Mouse (Mus musculus): ENCODE measurements around the gene Vps13c. TPM values are rescaled to one million over a fixed set of nuclear protein-coding genes. Genes with fewer than 3 reads are reported as not detected.

Vps13c gene
- polyA plus RNA-seq, 1 experiment from 2014 or later, result 6.5 TPM

DNA sequence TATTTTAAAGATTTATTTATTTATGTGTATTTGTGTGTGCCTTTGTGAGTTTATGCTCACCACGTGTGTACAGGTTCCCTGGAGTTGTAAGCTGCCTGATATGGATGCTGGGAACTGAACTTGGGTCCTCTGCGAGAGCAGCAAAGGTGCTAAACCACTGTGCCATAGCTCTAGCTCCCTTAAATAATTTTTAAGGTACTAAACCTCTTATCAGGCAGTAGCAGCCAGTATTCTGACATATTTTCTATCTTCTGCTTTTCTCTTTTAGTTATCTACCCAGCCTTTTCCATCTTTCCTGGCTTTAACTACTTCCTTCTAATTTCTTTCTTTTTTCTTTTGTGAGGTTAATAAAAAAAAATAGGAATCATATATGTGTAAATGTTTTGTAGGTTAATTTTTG lies 20.1 kb downstream of the Vps13c start:
- peak overlapping the region; percentile 77 for H3K27ac ChIP-seq
- 32% methylated on average over 2 of the region's 2 CpGs for WGBS (ENCODE audit: insufficient replicate concordance)

DNA sequence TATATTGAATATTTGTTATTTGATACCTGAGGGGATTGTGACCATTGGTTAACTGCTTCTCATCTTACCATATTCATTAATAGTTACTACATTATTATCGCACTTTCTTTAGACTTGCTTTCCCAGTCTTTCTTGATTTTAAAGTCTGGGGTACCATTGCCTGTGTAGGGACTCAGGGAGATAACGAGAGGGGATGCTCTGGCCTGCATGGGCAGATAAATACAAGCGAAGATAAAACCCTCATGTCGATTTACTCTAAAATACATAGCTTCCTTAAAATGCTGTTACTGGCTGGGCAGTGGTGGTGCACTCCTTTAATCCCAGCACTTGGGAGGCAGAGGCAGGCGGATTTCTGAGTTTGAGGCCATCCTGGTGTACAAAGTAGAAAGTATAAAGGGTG lies 23.1 kb downstream of the Vps13c start:
- H3K9ac ChIP-seq, result peak overlapping the region; percentile 8; the same call in 1 of the 2 replicates
- no peaks in the 10 kb centered on the region for H3K27me3 ChIP-seq
- peak; percentile 90 for ATAC-seq (ENCODE audit: low read depth)
- H3K36me3 ChIP-seq, result peaks cover 24% of the 10 kb centered on the region
- H3K27ac ChIP-seq, result peak overlapping the region; percentile 68; the same call in 1 of the 2 replicates
- WGBS (ENCODE audit: insufficient replicate concordance), result 22% methylated on average over 5 of the region's 5 CpGs
- H3K9me3 ChIP-seq (replicated peaks), result no peaks in the 10 kb centered on the region
- DNase-seq, result peak; percentile 53
- H3K4me3 ChIP-seq (replicated peaks), result no peak overlapping the region
- peak overlapping the region; percentile 37 for H3K4me2 ChIP-seq
- peaks cover 70% of the 10 kb centered on the region for H3K4me1 ChIP-seq (replicated peaks)

More for the DNA sequence above, 20.1 kb downstream of the Vps13c start:
- Histone ChIP-seq H3K9me3 (replicated peaks) (no peaks in the 10 kb centered on the region), H3K4me1 (replicated peaks) (peaks cover 49% of the 10 kb centered on the region), H3K9ac (peak overlapping the region; percentile 28; the same call in 1 of the 2 replicates), H3K27me3 (no peaks in the 10 kb centered on the region), H3K4me2 (peak overlapping the region; percentile 21; the same call in 1 of the 2 replicates), H3K36me3 (peaks cover 32% of the 10 kb centered on the region), H3K4me3 (replicated peaks) (no peak overlapping the region)
- ATAC-seq (ENCODE audit: low read depth) (peak; percentile 67), DNase-seq (no peak)

DNA sequence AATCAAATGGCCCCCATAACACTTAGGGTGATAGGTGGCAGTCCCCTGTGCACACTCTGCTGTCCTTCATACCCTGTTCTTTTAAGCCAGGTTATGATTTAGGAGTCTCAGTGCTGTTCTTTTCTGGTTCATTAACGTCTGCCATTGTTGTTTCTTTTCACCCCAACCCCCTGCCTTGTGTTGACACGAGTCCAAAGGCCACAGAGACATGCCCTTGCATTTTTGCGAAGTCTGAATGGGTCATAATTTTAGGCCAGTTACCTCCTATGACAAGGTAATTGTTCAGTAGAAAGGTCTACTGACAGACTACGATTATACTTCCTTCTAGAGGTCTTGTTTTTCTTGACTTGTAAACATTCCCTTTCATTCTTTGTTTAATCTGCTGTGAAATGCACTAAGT lies 23.8 kb downstream of the Vps13c start:
- H3K4me2 ChIP-seq, result no peak overlapping the region

DNA sequence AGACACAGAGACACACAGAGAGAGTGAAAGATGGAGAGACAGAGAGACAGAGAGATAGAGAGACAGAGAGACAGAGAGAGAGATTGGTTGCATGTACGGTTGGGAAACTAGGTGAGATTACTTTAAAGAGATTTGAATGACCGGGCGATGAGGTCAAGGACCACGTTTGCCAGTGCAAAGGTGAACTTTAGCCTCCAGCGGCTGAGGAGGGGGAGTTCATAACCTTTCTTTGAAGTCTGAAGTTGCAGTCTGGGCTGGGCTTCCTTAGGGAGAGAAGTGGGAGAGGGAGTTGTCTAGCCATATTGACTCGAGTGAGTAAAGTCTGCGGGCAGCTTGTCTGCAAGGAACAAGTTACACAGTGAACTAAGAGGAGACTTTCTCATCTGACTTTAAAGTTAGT lies 25.2 kb downstream of the Vps13c start:
- Histone ChIP-seq H3K36me3 (peaks cover 20% of the 10 kb centered on the region), H3K9me3 (replicated peaks) (no peaks in the 10 kb centered on the region), H3K4me1 (replicated peaks) (peaks cover 81% of the 10 kb centered on the region), H3K27ac (peak overlapping the region; percentile 76), H3K4me2 (no peak overlapping the region), H3K9ac (peak overlapping the region; percentile 11; the same call in 1 of the 2 replicates), H3K4me3 (replicated peaks) (no peak overlapping the region), H3K27me3 (no peaks in the 10 kb centered on the region)
- no peak for DNase-seq
- ATAC-seq (ENCODE audit: low read depth), result no peak
- WGBS (ENCODE audit: insufficient replicate concordance), result 72% methylated on average over 7 of the region's 7 CpGs

More for the DNA sequence above, 23.8 kb downstream of the Vps13c start:
- H3K27me3 ChIP-seq, result no peaks in the 10 kb centered on the region
- H3K9ac ChIP-seq, result 0 out of 2 replicates have a peak overlapping the region, but pooled peaks have one; percentile 2
- ATAC-seq (ENCODE audit: low read depth) (no peak), DNase-seq (no peak)
- peaks cover 74% of the 10 kb centered on the region for H3K4me1 ChIP-seq (replicated peaks)
- H3K9me3 ChIP-seq (replicated peaks), result no peaks in the 10 kb centered on the region
- no peak overlapping the region for H3K4me3 ChIP-seq (replicated peaks)
- H3K27ac ChIP-seq, result peak overlapping the region; percentile 56
- peaks cover 20% of the 10 kb centered on the region for H3K36me3 ChIP-seq
- 60% methylated on average over 4 of the region's 4 CpGs for WGBS (ENCODE audit: insufficient replicate concordance)

DNA sequence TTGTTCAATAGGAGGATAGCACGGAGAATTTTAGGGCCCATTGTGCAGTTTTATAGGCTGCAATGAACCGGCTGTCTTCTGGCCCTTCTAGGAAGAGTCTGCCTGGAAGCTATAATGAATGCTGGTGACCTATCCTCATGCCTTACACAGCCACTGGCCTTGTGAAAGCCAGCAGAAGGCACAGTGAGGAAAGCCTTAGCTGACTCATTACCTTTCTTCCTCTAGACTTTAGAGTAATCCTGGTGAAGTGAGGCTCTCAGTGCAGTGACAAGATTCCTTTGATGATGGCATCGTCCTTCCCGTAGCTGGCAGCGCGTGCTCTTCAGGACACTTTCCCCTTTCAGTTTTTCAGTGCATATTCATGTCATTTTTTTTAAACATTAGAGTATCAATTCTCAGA lies 27.2 kb downstream of the Vps13c start:
- WGBS (ENCODE audit: insufficient replicate concordance), result 81% methylated on average over 6 of the region's 6 CpGs
- H3K9me3 ChIP-seq (replicated peaks), result no peaks in the 10 kb centered on the region
- H3K27me3 ChIP-seq, result no peaks in the 10 kb centered on the region
- DNase-seq (no peak), ATAC-seq (ENCODE audit: low read depth) (no peak)
- H3K27ac ChIP-seq, result 0 out of 2 replicates have a peak overlapping the region, but pooled peaks have one; percentile 29
- 0 out of 2 replicates have a peak overlapping the region, but pooled peaks have one; percentile 14 for H3K9ac ChIP-seq
- peaks cover 83% of the 10 kb centered on the region for H3K4me1 ChIP-seq (replicated peaks)
- H3K36me3 ChIP-seq, result peaks cover 24% of the 10 kb centered on the region
- H3K4me2 ChIP-seq, result no peak overlapping the region
- H3K4me3 ChIP-seq (replicated peaks), result no peak overlapping the region

DNA sequence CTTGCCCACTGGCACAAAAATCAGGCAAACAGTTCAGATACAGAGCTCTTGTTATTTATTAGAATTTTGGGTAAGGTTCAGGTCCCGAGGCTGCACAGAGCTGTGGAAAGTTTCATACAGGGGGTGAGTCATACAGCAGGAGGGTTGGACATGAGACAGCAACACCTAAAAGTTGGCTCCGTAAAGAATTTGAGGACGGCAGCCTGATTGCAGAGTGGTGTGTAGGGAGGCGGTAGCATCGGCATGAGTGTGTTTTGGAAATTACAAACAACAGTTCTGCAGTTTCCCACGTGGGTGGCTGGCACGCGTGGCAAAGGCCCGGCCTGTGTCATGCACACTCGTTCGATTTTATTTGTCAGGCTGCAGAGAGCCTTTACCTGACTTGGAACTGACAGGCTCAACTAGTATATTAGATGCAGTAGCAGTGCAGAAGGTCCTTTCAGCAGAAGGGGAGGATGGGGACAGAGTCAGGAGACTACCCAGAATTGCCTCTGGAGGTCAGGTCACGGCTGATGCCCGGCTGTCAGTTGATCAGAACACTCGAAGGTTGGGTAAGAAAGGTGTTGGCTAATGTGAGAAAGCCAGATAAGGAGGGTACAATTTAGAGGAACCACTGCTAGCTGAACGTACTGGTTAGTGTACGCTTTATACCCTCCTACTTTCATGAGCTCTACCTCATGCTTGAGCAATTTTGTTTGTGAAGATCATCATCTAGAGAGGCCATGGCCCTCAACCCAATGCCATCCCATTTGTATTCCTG lies 29.7 kb downstream of the Vps13c start:
- 59% methylated on average over 16 of the region's 16 CpGs for WGBS (ENCODE audit: insufficient replicate concordance)
- Histone ChIP-seq H3K4me2 (peak overlapping the region; percentile 31), H3K9ac (peak overlapping the region; percentile 47), H3K9me3 (replicated peaks) (no peaks in the 10 kb centered on the region), H3K27me3 (no peaks in the 10 kb centered on the region), H3K36me3 (peaks cover 25% of the 10 kb centered on the region), H3K27ac (peak overlapping the region; percentile 86), H3K4me3 (replicated peaks) (no peak overlapping the region), H3K4me1 (replicated peaks) (peaks cover 77% of the 10 kb centered on the region)
- ATAC-seq (ENCODE audit: low read depth) (peak; percentile 92), DNase-seq (peak; percentile 32)

DNA sequence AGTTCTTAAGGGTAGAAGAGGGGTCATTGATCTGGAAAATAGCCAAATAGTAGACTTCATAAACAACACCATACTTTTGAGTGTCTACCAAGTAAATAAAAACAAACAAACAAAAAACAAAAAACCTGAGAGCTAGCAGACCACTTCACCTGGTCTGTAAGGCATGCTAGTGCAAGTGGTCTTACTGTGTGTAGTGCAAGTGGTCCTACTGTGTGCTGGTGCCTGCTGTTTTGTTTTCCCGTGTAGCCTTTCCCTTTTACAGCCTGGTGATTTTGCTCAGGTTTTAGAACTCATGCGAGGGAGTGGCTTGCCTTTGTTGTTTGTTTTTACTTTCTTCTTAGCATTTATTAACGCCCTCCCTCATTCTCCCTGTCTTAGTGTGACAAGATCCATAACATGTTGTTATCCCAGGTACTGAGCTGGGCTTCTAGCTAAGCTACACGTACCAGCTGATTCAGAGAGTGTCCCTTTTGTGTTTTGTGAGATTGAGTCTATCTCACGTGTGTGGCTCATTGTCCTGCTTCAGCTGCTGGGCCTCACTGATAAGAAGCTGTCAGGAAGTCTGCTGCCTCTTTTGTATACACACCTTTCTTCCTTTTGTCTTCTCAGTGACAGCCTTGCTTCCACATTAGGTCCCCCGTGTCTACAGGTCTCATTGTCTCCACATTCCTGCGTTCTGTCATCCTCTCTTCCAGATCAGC lies 34.5 kb downstream of the Vps13c start:
- no peak overlapping the region for H3K4me2 ChIP-seq
- H3K27me3 ChIP-seq, result no peaks in the 10 kb centered on the region
- DNase-seq, result peak; percentile 54
- 34% methylated on average over 7 of the region's 7 CpGs for WGBS (ENCODE audit: insufficient replicate concordance)
- peaks cover 17% of the 10 kb centered on the region; the same call in 1 of the 2 replicates for H3K36me3 ChIP-seq
- peak overlapping the region; percentile 80 for H3K27ac ChIP-seq
- no peaks in the 10 kb centered on the region for H3K9me3 ChIP-seq (replicated peaks)
- peak overlapping the region; percentile 15; the same call in 1 of the 2 replicates for H3K9ac ChIP-seq
- peaks cover 82% of the 10 kb centered on the region for H3K4me1 ChIP-seq (replicated peaks)
- peak; percentile 24 for ATAC-seq (ENCODE audit: low read depth)
- H3K4me3 ChIP-seq (replicated peaks), result no peak overlapping the region

DNA sequence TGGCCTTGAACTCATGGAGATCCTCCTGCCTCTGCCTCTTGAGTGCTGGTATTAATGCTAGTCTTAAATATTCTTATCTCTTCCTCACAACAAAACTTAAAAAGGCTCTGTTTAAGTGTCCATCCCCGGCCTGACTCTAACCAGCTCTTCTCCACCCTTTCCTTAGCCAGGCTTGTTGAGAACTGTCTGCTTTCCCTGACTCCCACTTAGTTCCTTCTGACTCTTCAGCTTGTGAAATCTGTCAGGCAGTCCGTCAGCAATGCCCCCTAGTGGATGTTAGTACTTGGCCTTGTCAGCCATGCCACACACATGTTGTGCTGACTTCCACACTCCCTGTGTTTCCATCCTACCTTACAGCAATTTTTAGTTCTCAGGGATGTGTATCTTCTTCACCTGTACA lies 35.1 kb downstream of the Vps13c start:
- Histone ChIP-seq H3K36me3 (peaks cover 20% of the 10 kb centered on the region), H3K9me3 (replicated peaks) (no peaks in the 10 kb centered on the region), H3K4me1 (replicated peaks) (peaks cover 75% of the 10 kb centered on the region), H3K27ac (peak overlapping the region; percentile 80), H3K4me2 (no peak overlapping the region), H3K27me3 (no peaks in the 10 kb centered on the region), H3K4me3 (replicated peaks) (no peak overlapping the region), H3K9ac (0 out of 2 replicates have a peak overlapping the region, but pooled peaks have one; percentile 15)
- ATAC-seq (ENCODE audit: low read depth) (peak; percentile 22), DNase-seq (peak; percentile 55)
- 23% methylated on average over 2 of the region's 2 CpGs for WGBS (ENCODE audit: insufficient replicate concordance)

DNA sequence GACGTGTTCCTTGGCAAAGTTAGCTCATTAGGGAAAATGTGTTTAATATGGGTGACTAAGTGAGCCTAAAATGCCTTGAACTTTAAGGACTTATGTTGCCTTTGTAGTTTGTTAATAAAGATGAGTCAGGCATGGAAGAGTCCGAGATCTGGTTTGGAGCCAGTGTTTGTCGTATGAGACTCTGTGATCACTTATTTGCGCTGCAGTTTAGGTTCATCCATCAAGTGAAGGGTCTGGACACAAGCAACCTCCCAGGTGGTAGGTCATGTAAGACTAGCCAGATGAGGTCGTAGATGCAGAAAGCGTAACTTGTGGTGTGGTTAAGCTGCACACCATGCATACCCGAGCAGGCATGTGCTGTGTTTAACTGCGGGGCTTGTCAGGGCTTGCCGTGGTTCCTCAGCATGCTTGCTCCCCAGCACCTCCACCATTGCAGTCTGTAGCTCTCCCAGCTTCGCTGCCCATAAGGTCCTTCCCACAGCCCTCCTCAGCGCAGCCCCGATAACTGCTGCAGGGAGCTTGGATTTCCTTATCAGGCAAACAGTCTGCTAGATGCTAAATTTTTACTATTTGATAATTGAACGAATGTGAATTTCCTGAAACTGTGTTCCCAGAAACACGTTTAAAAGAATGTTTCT lies 37.0 kb downstream of the Vps13c start:
- H3K27me3 ChIP-seq, result no peaks in the 10 kb centered on the region
- ATAC-seq (ENCODE audit: low read depth), result peak; percentile 87
- DNase-seq, result peak; percentile 79
- H3K4me1 ChIP-seq (replicated peaks), result peaks cover 58% of the 10 kb centered on the region
- H3K4me3 ChIP-seq (replicated peaks), result no peak overlapping the region
- H3K27ac ChIP-seq, result peak overlapping the region; percentile 77
- H3K36me3 ChIP-seq, result peaks cover 29% of the 10 kb centered on the region
- no peaks in the 10 kb centered on the region for H3K9me3 ChIP-seq (replicated peaks)
- peak overlapping the region; percentile 47 for H3K4me2 ChIP-seq
- 31% methylated on average over 14 of the region's 14 CpGs for WGBS (ENCODE audit: insufficient replicate concordance)
- H3K9ac ChIP-seq, result peak overlapping the region; percentile 34; the same call in 1 of the 2 replicates

DNA sequence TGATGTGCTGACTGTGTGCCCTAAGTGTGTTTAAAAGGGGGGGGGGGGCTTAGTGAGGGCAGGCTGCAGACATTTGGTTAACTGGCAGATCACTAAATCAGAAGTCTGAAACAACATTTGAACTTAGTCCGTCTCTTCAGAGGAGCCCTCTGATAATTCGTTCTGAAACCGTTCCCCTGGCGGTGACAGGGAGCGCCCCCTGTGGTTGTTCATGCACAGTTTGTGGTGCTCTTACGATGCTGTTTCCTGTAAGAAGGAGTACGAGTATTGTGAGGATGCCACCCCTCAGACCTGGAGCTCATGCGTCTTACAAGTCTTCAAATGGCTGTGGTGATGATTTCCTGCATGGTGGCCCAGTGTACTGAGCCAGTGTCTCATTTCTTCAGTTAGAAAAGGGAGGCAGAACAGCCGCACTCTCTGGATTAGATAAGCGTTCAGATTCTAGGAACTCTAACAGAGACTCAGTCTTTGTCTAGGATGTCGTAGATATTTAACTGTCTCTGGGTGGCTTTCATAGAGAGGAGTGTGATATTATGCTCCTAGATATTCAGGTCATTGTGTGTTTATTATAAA lies 38.1 kb downstream of the Vps13c start:
- Histone ChIP-seq H3K4me1 (replicated peaks) (peaks cover 50% of the 10 kb centered on the region), H3K27me3 (no peaks in the 10 kb centered on the region), H3K9me3 (replicated peaks) (no peaks in the 10 kb centered on the region), H3K9ac (peak overlapping the region; percentile 46; the same call in 1 of the 2 replicates), H3K36me3 (peaks cover 34% of the 10 kb centered on the region), H3K27ac (peak overlapping the region; percentile 84), H3K4me3 (replicated peaks) (peak overlapping the region; percentile 18), H3K4me2 (peak overlapping the region; percentile 39)
- ATAC-seq (ENCODE audit: low read depth) (peak; percentile 85), DNase-seq (peak; percentile 56)
- WGBS (ENCODE audit: insufficient replicate concordance), result 31% methylated on average over 11 of the region's 11 CpGs
